Mouse (Mus musculus) R1 (cell line): ENCODE results near the gene Ndufa12.

Experiments
- DNase-seq: peaks from one replicate; pipeline ENCODE4 v3.0.0-alpha.2; 2018; ENCODE audit warnings: low read depth, low spot score

Ndufa12 gene

DNA sequence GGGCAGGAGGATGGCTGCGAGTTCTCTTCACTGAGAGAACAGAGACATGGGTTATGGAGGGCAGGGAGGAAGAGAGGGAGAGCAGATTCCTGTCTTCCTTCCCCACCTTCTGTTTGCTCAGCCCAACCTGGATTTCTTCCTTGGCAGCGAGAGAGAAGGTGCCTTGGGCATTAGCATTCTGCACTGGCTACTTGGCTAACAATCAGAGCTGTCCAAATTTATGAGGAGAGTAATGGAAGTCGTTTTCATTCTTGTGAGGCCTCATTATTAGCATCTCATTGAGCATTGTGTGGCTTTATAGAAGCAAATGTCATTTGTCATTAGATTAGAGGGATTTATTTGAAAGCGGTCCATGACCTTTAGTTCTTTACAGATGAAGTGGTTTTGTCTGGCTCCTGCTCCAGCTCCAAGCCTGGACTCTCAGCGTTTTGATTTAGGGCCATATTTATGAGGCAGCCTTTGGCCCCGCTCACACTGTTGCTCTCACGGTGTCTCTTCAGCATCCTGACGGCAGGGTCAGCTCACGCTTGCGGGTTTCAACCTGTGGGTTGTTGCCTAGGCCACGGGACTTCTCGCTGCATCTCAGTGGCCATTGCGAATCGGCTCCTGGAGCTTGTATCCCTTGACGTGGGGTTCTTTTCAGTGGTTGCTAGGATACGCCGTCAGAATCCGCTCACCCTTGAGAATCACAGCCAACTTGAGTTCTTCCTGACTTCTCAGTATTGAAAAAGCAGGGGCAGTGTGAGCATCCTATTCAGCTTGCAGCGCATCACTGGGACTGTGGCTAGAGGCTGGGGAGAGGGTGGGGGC, 31.9 kb downstream of the Ndufa12 start:
- DNase-seq = peak; percentile 69

DNA sequence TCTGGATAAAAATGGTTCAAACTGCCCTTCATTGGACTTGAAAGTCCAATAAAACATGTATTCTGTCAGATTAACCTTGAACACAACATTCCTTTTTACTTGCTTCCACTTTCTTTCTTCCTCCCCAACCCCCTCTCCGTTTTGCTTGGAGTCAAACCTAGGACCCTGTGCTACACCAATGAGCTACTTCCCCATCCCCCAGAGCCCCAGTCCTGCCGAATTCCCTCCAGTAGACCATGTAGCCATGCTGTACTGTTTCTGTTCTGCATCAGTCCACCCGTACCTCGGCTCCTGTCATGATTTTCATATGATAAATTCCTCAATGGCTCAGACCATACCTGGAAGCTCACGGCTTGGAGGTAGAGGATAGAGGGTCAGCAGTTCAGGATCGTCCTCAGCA, 32.5 kb downstream of the Ndufa12 start:
- DNase-seq = no peak

DNA sequence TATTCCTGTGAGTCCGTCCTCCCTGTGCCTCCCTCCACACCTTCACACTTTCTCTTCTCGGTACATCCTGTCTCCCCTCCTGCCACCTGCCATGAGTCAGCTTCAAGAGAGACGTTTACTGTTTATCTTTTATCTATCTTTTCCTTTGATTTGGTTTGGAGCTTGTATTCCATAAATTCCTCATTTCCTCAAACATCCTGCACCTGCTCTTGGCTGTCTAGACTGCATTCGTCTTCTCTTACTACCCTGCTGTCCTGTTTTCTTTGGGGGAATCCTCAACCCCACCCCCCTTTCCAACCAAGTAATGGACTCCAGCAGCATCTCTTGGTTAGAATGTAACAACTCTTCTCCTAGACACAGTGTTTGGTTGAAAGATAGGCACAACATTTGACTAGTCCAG, 36.7 kb downstream of the Ndufa12 start:
- no peak for DNase-seq

DNA sequence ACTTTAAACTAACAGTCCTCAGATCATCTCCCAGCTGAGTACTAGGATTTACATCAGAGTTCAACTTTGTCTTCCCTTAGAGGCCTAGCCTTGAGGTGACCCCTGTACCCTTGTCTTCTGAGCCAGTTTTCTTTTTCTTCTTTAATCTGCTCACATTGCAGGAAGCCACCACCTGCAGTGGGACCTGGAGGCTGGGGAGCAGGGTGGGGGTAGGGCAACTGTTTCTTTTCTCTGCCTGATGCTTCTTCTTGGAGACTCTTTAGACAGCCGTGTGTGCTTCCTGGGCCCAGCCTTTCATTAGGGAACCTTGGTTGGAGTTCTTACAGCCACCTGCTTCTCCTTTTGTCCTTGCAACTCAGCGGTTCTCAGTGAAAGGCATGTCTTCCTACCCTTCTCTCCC, 42.8 kb downstream of the Ndufa12 start:
- peak; percentile 40 for DNase-seq

DNA sequence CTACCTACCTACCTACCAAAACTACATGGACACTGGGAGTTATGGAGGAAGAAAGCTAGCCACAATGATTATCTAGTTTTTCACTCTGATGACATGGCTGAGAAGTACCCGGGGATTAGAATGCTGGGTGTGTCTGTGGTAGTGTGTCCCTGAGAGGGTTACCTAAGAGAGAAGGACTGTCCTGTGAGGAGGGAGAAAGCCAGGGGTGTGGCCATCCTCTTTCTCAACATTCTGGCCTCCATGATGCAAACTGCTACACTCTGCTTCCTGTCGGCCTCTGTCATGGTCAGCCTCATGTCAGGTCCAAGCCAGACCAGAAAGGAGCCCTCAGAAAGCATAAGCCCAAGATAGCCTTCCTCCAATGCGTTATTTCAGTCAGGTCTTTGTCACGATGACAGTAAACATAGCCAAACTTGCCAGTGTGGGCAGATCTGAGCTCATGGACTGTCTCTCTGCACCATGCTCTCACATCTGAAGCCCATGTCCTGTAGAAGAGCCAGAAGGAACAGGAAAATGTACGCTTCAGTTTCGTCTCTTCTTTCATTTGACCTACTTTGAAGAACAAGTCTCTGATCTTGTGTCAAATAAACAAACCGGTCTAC, 49.3 kb downstream of the Ndufa12 start:
- DNase-seq = no peak

DNA sequence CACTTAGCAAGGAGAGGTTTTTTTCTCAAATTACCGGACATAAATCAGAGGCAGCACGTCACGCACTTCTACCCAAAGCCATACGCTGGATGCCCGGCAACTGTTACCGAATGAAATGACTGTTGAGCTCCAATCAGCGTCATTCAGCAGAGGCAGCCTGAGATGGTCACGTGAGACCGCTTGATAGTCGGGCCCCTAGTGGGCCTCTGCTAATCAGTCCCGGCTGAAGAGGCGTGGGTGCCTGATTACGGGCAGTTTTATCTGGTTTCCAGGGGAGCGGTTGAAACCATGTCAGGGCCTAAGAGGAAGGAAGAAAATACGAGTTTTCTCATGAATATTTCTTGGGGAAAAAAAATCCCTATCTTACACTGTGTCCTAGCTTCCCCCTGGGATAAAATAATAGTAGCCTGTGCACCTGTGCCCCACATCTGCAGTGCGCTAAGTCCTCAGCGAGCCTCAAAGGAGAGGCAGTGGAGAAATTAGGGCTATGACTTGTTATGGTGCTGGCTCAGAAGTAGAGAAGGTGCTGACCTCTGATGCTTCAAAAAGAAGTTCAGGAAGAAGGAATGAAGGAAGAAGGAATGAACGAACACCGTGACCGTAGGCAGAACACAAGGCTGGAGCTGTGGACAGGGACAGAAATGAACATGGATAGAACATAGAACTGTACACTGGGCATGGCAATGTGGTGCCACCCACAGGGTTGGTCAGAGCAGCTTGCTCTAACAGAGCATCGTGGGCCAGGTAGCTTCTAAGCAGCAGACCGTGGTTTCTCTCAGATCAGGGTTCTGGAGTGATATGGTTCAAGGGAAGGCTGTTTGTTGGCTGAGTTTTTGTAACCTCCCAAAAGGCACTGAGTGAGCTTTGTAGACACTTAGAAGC, 51.3 kb downstream of the Ndufa12 start:
- peak; percentile 49 for DNase-seq

DNA sequence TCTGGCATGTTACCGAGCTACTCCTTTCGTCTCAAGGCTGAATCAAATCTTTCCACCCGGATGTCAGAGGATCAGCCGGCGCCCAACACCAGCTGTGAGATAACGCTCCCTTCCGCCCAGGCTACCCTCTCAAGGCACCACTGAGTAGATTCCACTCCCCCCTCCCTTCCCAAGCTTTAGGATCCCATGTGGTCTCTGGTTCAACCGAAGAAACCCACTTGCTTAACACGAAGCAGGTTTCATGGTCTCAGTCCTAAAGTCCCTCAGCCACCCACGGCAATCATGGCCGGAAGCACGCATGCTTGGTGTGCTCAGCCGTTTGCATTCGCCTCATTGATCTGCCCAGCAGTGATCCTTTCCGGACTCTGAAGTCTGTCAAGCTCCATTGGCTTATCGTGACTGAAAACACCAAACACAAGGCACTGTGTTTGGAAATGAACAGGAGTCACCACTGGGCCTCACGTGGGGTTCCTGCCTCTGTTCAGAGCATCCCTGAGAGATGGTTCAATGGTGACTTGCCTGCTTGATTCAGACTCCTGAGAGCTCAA, 54.8 kb downstream of the Ndufa12 start:
- no peak for DNase-seq

DNA sequence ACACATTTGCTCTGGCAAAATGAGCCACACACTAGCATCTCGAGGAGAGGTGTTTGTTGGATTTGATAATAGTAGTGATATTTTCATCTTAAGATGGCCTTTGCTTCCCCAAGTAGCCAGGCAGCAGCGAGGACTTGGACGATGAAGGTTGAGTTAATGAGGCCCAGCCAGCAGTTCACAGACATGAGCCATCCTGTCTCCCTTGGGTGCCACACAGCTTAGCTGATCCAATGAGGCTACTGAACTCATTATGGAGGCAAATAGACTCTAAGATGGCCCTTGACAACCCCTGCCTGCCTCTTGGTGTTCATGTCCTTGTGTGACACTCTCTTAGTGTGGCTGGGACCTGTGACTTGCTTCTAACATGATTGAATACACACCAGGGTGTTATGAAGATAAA, 56.2 kb downstream of the Ndufa12 start:
- no peak for DNase-seq

DNA sequence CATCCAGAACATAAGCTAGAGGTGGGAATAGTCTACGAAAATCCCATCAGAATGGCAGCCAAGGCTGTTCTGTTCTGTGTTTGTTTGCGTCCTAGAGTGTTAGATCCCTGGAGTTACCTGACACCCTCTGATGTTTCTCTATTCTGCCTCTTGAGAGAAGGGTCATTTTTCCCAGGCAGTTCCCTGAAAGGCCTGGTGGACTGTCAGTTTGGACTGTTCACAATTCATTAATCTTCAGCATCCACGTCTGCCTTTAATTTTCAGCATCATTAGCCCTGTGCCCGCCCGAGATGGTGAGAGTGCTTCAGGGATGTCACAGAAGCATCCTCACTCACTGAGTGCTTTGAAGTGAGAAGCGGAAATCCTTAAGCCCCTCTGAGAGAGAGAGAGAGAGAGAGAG, 57.2 kb downstream of the Ndufa12 start:
- DNase-seq = no peak

DNA sequence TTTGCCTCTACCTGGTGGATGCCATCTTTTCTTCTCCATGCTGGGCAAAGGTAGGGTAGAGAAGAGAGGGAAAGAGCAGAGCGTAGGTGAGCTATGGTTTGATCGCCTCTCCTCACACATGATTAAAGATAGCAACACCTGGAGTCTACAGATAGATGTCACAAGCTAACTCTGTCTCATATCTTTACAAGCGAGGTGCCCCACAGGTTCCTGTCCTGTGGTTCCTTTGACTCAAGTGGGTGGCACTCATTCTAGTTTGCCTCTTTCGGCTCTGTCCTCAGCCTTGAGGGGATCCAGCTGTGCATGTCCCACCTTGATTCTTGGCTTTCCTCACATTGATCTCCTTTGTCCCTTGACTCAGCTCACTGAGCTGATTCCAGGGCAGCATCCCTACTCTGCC, 58.0 kb downstream of the Ndufa12 start:
- no peak for DNase-seq

DNA sequence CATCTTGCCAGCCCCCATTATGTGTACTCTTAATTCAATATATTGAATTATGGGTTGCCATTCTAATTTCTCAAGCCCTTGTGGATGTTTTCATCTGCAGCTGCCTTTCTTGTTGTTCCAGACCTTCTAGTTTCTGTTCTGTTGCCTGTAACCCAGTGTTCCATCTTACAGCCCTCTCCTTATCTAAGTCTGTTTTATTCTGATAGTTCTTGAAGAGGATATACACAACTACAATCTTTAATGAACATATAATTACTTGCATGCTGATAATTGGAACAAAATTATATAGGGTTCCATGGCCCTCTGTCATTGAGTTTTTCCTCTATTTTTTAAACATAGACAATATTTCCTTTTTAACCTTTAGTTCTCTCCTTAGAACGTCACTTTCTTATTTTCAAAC, 62.0 kb downstream of the Ndufa12 start:
- DNase-seq = no peak

DNA sequence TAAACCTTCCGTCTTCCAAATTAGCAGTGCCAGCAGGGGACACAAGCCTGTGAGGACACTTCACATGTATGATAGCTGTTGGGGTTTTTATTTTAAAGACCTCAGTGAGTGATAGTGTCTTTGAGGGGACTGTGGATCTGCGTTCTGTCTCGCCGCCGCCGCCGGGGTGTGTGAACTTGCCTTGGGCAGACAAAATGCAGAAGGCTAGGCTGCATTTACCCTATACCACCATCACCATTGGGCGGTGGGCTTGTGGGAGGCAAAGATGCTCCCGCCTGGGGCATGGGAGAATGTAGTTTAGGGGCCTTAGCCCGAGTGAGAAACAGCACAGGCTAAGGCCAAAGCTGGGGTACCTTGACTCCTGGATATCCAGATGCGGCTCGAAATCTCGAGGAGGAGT, 64.1 kb downstream of the Ndufa12 start:
- peak; percentile 15 for DNase-seq

DNA sequence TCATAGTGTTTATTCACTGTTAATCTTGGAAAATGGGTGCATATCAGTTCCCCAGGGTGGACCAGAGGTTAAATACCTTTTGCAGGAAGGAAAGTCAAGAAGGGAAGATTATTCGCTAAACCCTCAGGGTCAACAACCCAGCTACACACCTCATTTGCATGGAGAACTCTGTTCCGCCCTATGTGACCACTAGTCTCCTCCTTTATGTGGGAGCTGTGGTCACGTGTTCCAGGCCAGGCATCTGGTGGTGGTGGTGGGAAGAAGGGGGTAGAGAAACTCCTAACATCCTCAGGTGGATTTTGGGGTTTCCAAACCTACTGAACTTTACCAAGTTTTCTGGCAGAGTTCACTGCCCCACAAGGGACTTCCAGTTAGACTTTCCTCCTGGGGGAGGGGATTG, 64.7 kb downstream of the Ndufa12 start:
- DNase-seq = peak; percentile 54

DNA sequence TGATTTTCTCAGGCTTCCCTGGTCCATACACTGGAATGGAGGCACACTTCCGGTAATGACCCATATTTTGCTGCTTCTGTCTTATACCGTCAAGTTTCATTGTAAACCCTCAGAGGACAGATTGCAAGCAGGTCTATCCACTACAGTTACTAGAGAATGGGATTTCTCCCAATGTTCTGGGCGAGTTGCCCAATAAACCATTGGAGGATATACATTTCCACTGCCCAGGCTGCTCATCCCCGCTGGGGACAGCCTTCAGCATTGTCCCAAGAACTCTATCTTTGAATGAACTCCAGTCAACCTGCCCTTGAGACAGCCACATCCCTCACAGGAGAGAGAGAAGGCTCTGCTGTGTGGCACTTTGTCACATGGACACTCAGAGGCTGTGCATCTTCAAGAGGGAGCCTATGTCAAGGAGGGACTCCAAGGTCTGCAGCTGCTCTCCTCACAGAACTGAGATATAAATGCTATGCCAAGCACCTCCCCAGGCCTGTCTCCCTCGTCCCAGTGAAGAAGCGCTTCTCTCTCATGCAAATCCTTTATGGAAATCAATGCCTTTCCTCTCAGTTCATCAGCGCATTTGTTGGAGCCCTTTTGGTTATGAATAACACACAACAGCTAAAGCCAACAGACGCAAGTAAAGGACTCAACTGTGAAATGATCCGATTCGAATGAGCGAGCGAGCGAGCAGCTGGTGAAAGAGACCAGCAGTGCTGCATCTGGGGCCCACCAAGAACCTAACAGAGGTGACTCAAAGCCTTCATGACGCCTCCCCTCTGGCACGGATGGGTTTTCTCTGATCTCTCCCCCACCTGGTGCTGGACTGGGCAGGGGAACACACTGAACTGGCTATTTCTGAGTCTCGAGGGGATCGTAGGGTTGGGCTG, 67.4 kb downstream of the Ndufa12 start:
- no peak for DNase-seq
